Mouse (Mus musculus): Measurements from ENCODE around the gene Slc52a3. TPM values are rescaled to one million over a fixed set of nuclear protein-coding genes. Genes with fewer than 3 reads are reported as not detected.

The Slc52a3 gene
- total RNA-seq (2021): 1 to 10 TPM; 3.2 to 3.7 TPM
- long read RNA-seq, experiment 1, partial matches to known transcripts: 3 of 6 reads
- long read RNA-seq, experiment 1, other reads (novel, unspliced or antisense): 0 of 6 reads
- long read RNA-seq, experiment 2, transcript Slc52a3-201 (5 exons, 2,669 nt): major isoform, 9 of 10 reads
- long read RNA-seq, experiment 2, partial matches to known transcripts: 0 of 10 reads
- long read RNA-seq, experiment 2, other reads (novel, unspliced or antisense): 0 of 10 reads

DNA sequence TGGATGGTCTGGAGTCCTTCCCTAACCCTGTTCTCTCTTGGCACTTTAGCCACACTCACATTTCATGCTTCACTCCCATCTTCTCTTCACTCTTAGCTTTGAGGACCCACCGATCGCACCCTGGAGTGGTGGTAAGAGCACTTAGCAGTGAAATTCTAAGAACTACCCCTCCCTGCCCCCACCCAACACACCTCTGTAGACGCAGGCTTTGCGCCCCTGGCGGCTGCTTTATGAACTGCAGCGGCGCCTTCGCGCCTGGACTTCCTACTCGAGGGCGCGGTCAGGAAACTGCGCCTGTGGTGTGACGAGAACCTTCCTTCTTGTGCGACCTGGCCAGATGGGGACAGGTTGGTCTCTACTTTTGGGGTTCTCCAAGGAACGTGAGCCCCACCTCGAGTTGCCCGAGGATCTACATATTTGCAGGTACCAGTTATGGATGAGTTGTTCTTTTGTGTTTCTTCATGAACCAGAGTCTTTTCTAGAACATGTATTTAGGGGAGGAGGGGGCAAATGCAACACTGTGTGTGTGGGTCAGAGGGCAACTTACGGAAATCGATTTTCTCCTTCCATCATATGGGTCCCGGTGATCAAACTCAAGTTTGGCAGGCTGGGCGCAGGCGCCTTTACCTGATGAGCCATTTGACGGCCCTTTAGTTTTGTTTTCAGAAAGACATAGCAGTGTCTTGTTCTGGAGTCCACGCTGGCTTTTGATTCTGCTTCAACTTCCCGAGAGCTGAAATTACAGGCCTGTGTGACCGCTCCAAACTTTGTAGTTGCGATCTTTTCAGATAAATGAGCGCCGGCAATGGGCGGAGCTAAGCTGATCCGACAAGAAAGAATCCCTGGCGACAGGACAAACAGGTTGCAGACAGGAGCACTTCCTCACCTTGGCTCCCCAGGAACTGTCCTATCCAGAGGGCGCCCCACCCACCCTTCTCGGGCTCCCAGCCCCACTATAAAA, at the start of gene Slc52a3:
TSS of gene Slc52a3 (plus strand) at position 283 of the 961 bp plus-strand sequence.
- DNase-seq (ENCODE audit: low spot score in 2 of 2): peak; percentile 76 to 78

DNA sequence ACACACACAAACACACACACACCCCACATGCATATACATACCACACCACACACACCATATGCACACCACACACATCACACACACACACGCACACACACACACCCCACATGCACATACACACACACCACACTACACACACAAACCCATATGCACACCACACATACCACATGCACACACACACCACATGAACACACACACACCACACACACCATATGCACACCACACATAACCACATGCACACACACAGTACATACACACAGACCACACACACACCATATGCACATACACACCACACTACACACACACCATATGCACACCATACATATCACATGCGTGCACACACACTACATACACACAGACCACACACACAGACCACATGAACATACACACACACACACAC, 48.7 kb upstream of the Slc52a3 start:
- no peak for DNase-seq (ENCODE audit: low spot score in 2 of 2)

DNA sequence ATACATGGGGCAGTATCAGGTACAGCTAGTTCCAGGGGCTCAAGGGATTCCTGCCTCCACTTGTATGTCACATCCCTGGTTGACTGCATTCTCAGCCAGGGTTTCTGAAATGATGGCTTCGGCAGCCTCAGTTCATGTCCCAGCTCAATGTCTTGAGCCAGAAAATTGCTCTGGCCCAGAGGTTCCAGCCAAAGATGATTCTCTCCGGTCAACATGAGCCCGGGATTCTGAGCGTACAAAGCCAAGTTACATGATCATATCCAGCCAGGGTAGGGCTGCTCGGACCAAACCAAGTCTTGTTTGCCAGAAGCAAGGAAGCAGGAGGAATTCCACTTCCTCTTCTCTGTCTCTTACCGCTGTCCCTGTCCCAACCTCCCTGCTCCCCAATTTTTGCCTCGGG, 48.0 kb upstream of the Slc52a3 start:
- DNase-seq (ENCODE audit: low spot score in 2 of 2): no peak

DNA sequence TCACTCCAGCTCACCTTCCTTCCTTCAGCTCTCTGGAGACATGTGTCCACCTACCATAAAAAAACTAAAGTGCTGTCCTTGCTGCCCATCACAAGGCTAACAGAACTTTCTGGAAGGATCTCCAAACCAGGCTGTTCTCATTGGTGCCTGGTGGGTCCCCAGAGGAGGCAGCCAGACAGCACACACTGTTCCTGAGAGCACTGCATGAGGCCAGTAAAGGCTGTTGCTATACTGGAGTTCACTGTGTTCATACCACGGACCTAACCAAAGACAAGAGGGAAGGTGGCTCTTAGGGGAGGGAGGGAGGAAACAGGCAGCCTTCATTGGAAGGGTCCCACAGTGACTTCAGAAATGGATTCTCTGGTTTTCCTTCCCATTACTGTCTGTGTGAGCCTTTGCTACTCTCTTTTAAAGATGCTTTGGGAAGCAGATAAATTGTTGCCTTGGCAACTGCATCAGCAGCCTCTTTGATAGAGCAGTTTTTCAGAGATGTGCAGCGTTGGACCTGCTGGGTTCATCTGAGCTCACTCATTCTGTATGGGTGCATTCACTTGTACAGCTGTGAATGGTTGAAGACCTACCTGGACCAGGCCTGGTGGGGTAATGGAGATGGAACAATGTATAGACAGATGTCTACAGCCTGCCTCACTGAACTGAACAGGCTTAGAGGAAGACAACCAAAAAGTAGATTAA, 47.1 kb upstream of the Slc52a3 start:
- DNase-seq (ENCODE audit: low spot score in 2 of 2): peak in 1 of 2 experiments; percentile 58

DNA sequence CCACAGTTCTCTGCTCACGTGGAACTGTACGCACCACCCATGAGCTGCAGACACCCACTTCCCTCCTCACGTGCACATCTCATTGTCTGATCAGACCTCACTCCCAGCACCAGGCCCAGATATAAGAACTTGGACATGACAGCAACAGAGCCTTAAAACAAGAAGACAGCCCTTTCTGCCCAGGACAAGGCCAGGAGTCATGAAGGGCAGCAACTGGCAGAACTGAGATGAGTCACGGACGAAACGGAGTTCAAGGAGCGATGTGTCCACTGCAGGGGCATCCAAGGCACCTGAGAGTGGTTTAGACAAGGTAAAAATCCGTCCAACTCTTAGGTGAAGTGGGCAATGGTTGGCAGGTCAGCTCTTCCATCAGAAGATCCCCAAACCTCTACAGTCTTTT, 42.6 kb upstream of the Slc52a3 start:
- DNase-seq (ENCODE audit: low spot score in 2 of 2): no peak

DNA sequence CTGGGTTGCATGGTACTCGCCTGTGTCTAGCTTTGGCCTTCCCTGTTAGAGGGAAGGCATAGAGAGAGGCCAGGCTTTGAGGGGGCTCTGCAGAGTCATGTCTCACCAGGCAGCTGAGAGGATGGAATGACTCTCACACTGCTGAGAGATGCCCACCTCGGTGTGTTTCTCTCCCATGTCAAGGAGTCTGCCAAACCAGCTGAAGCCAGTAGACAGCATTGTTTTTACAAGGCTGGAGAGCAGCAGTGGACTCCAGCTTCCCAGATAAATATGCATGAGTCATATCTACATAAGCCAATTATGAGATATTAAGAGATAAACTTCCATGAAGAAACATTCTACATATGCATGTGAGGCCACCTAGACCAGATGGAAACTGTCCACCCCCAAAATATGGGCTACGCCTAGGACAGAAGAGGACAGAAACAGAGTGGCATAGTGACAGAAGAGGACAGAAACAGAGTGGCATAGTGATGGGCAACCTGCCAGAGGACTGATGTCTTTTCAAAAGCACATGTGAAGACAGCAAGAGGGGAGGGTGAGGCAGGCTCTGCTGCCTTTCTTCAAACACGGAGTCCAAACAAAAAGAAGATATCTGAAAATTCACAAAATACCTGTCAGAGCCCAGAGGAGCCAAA, 39.7 kb upstream of the Slc52a3 start:
- DNase-seq (ENCODE audit: low spot score in 2 of 2): no peak

DNA sequence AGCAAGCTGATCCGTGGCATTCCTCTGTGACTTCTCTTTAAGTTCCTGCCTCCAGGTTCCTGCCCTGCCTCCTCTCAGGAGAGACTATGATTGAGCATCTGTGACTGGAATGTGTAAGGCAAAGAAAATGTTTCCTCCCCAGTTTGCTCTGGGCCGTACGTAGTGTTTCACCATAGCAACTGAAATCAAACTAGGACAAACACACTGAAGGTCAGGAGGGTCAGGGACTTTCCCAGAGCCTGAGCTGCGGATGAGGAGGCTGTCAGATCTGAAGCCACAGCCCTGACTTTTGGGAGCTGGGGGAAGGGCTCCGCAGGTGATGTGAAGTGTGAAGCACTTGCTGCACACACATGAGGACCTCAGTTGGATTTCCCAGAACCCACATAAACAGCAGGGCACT, 37.0 kb upstream of the Slc52a3 start:
- DNase-seq (ENCODE audit: low spot score in 2 of 2): no peak

DNA sequence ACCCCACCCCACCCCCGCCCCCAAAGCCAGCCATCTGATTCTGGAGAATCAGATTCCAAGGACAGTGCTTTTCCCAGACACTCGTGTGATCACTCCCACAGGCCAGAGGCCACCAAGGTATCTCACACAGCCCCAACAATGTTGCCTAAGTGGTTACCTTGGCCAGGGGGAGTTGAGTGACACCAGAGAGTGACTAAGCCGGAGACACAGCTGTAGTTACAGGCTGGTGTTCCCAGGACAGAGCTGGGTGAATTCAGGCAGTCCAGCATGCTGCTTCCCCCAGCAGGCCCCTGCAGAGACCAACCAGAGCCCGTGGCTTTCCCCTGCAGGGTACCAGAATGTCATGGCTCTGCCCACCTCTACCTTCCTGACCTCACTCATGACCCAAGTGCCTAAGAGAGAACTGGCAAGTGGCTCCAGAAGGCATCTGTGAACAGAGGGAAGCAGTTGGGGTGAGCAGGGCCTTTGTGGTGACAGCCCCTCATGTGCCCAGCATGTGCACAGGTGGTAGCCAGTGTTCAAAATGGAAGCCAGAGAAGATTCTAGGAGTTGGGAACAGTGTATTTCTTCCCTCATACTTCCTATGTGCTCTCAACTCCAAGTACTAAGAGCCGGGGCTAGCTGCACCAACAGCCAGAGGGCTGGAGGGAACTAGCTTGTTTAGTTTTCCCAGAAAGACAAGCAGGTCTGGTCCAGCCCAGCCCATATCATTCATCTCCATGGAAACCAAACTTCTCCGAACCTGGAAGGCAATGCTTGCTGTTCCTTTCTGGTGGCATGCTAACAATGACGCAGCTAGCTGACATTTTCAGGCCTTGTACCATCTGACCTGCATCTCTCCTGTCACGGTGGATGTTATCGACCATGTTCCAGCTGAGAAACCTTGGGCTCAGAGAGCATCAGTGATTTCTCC, 34.8 kb upstream of the Slc52a3 start:
- DNase-seq (ENCODE audit: low spot score in 2 of 2): no peak

DNA sequence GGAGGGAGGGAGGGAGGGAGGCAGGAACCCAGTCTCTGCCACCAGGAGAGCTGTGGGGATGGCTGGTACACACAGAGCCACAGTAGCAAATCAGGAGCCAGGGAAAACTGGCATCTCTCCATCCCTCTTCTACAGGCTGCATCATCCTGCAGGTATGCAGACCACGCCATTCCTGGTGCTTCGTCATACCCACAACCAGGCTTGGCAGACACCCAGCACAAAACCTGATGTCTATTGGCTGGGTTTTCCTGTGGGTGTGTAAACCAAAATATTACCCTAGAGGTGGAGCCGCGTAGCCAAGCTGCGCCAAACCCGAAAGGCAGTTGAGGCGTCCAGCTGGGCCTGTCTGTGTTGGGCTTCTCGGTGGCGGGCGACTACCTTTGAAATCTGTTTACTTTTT, 33.8 kb upstream of the Slc52a3 start:
- peak; percentile 65 to 73 for DNase-seq (ENCODE audit: low spot score in 2 of 2)

DNA sequence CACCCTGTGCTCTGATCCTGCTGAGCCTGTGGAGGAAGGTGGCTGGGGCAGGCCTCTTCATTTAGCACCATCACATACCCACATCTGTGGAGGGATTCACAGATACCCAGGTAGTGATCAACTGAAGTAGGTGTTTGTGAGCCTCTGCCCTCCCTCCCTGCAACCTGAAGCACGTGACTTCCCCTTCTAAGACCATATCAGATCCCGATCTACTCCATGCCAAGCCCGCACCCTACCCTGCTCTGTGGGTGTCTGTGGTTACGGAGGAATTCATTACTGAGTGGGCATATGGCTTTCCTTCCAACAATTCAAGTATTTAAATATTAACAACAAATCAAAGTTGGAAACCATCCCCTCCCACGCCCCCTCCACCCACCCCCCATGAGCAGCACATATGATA, 33.0 kb upstream of the Slc52a3 start:
- DNase-seq (ENCODE audit: low spot score in 2 of 2): no peak

DNA sequence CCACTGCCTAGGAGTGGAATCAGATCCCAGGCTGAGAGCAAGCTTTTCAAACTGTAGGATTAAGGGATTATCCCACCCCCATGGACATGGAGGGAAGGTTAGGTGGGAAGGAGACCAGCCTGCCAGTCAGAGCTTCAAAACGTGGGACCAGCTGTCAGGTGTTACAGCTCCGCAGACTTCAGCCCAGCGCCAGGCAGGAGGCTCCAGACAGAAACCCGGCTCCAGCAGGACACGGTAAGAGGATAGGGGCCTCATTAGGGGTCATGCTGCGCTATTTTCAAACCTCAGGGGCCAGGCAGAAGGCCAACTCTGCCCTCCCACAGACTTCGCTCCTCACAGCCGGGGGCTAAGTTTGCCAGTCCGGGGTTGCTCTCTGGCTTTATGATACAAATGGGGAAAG, 32.3 kb upstream of the Slc52a3 start:
- no peak for DNase-seq (ENCODE audit: low spot score in 2 of 2)

DNA sequence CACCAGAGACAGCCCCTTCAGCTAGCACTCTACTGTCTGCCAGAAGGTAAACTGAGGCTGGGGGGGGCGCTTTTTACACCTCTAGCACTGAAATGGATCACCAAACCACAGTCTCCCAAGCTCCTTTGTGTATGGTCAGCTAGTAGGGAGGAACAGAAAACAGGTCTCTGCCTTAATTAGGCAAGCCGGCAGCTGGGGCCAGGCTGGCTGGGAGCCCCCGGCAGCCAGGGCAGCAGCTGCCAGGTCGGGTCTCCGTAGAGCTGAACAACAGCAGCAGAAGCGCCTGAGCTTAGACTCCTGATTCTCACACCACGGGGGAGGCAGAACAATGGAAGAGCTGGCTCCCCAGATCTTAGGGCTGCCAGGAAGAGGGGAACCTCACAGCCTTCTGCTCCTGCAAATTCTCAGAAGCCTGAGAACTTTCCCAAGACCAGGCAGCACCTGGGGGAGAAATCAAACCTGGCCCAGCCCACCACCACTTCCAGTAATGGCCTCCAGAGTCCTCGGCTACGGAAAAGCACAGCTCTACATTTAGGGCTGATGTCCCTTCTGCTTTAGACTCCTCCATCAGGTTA, 29.0 kb upstream of the Slc52a3 start:
- DNase-seq (ENCODE audit: low spot score in 2 of 2): no peak

DNA sequence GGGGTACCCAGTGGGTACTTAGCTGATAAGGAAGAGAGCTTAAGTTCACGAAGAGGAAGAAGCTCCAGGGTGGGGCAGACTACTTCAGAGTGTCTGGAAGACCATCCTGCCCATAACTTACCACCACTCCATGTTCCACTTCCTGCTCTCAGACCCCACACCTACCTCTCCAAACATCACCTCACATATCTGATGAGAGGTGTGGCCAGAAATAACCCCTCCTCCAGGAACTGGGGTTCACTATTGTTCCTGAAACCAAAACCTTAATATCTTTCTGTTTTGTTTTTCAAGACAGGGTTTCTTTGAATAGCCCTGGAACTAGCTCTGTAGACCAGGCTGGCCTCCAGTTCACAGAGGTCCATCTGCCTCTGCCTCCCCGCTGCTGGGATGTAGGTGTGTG, 28.5 kb upstream of the Slc52a3 start:
- no peak for DNase-seq (ENCODE audit: low spot score in 2 of 2)

DNA sequence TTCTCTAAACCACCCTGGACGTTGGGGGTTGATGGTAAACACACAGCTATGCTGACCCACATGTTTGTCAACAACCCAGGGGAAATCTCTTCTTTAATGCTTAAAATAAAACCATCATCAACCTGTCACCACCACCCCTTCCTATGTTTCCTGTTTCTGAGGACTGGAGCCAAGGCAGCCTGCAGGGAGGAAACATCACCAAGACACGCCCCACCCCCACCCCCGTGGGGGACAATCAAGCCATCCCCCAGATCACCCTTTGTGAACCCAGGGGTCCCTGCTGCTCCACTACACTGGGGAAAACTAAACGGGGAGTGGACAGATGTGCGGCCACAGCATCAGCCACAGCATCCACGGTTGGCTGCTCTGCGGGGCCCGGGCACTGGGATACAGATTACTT, 27.9 kb upstream of the Slc52a3 start:
- DNase-seq (ENCODE audit: low spot score in 2 of 2): no peak

DNA sequence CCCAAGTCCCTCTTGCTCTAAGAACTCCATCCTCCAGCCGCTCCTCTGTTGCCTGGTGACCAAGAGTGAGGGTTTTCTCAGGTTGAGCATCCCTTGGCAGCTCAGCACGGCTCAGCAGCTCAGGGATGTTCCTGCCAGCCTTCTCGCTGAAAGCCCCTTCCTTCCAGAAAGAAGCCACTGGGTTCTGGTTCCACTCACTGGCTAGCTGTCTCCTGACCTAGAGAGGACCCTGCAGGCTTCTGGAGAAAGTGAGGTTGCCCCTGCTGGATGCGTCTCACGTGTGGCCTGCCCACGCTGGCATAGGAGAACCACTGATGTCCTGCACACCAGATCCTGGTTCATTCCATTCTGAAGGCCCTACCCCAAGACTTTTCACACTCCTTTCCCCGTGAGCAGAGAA, 27.3 kb upstream of the Slc52a3 start:
- no peak for DNase-seq (ENCODE audit: low spot score in 2 of 2)

DNA sequence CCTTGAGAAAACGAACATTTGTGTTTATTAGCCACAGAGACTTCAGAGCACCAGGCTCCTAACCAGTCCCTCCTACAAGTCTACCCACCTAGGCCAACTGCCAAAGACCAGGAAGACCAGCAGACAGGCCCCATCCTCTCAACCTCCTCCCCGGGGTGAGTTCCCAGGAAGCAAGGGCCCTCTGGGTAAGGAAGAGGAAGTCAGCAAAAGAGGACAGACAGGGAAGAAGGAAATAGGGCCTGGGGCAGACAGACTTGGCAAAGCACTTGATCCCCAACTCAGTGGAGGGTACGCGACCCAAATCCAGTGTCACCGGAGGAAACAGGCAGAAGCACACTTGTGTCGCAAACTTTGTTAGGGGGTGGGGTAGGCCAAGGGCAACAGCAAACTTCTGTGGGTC, 26.9 kb upstream of the Slc52a3 start:
- DNase-seq (ENCODE audit: low spot score in 2 of 2): no peak

DNA sequence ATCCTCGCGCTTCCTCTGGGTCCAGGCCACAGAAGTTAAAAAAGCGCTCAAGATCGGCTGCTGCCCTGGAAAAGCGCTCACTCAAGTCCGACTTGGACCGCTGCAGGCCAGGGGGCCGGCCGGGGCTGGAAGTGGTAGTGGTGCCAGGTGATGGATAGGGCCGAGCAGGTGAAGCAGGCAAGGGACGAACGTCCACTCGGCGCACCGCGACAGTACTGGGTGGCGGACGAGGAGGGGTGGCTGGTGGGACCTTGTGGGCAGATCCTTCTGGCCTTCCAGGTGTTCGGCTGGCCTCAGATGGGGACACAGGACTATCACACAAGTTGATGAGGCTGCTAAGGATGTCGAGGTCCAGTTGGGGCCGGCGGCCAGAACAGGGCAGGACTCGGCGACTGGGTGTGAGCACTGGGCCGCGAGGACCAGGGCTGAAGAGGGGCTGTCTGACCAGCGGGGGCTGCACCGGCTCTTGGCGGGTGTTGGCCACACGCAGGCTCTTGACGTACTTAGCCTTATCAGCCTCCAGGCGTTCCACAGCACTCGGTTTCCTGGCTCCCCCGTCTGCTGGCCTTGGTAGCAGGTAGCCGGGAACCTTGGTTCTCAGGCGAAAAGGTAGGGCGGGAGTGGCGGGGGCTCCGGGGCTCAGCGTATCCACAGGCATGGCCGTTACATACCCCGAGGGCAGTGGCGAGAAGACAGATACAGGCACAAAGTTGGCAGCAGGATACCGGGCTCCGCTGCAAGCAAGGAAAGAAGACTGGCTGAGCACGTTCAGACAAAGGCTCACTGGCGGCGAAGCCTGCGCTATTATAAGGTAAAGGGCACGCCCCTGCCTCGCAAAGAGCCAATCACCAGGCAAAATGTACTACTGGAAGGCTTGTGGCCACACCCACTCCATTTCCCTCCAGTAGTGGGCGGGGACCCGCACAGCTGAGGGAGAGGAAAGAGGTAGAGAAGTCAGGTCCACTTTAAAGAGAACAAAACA, 25.8 kb upstream of the Slc52a3 start:
- peak; percentile 68 to 84 for DNase-seq (ENCODE audit: low spot score in 2 of 2)

DNA sequence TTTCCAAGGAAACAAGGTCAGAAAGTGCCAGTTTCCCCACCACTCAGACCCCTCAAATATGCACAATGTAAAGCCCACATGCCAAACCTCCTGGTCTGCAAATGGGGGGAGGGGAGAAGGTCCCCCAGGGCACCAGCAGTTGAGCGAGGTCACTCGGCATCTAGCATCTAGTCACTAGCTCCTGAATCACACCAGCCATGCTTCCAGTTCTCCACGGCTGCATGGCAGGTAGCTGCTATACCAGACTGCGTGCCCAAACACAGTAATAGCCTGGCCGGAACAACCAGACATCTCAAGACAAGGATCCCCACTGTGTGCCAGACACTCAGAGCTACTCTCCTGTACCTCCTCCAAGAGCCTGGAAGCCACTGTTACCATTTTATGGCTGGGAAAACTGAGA, 24.6 kb upstream of the Slc52a3 start:
- no peak for DNase-seq (ENCODE audit: low spot score in 2 of 2)

Measured in layer of hippocampus, postnatal 14 days (tissue).